In genomic region chr4:125350056-125350455, GRCm38 (mm10) we compare ENCODE assay signal across 17 mouse cellular contexts.
"Had no signal": no experiment of that assay in that cellular context is flagged by ENCODE, and none has a peak within 500 bp of the region (broad histone marks: within the 10 kb centered on the region; RNA-seq: fewer than 3 reads in every experiment).

No protein-coding gene starts in this region.

- H3K27me3 ChIP-seq: midbrain, embryonic 12.5 days; neural tube, embryonic 13.5 days; neural tube, embryonic 15.5 days had no signal

- DNase-seq: lung, embryonic 14.5 days; lung, postnatal 10 days; lung, postnatal 4 days; midbrain, embryonic 14.5 days; retina, postnatal 1 day; right cerebral cortex, adult 18-20 months; right cerebral cortex, postnatal 25 days; right cerebral cortex, postnatal 4 days; spleen, adult 18-20 months; thymus, adult 18-20 months; thymus, postnatal 14 days; thymus, postnatal 36 days had no signal

- H3K4me3 ChIP-seq: midbrain, embryonic 10.5 days; midbrain, embryonic 12.5 days; myocyte; neural tube, embryonic 13.5 days; neural tube, embryonic 15.5 days had no signal

- H3K27ac ChIP-seq: midbrain, embryonic 10.5 days; midbrain, embryonic 12.5 days; neural tube, embryonic 13.5 days; neural tube, embryonic 15.5 days had no signal

- H3K9ac ChIP-seq: lung, embryonic 14.5 days; midbrain, embryonic 12.5 days; neural tube, embryonic 13.5 days; neural tube, embryonic 15.5 days had no signal

- H3K36me3 ChIP-seq: midbrain, embryonic 10.5 days; midbrain, embryonic 12.5 days; neural tube, embryonic 13.5 days; neural tube, embryonic 15.5 days had no signal
